Mouse (Mus musculus): ENCODE results near the gene Kif27.
"Not testable (repeated sequence)": the region's sequence is repeated elsewhere in the genome, so short reads cannot be mapped to it uniquely, and the experiment has no call there.

The Kif27 gene

GRCm38 (mm10) chr13:58358629-58359303 lies at the start of gene Kif27:
TSS of gene Kif27 (minus strand) at chr13:58359122.
- ATAC-seq (ENCODE audit: insufficient number of reproducible peaks, low FRiP score, low TSS enrichment) = peak; percentile 92

GRCm38 (mm10) chr13:58403243-58403642 lies 44.3 kb upstream of the Kif27 start, which contains the start of gene Hnrnpk:
TSS of gene Hnrnpk (minus strand) at chr13:58403343.
- ATAC-seq (ENCODE audit: insufficient number of reproducible peaks, low FRiP score, low TSS enrichment) = not testable (repeated sequence)

GRCm38 (mm10) chr13:58402744-58403110 lies 43.8 kb upstream of the Kif27 start:
- ATAC-seq (ENCODE audit: insufficient number of reproducible peaks, low FRiP score, low TSS enrichment) = peak; percentile 18

- ATAC-seq (ENCODE audit: insufficient number of reproducible peaks, low FRiP score, low TSS enrichment) = peak; percentile 92
Observed at GRCm38 (mm10) chr13:58402003-58402743, 43.3 kb upstream of the Kif27 start, which contains the start of gene Rmi1. TSS of gene Rmi1 (plus strand) at chr13:58402248.

- peak; percentile 58 for ATAC-seq (ENCODE audit: insufficient number of reproducible peaks, low FRiP score, low TSS enrichment)
Observed at GRCm38 (mm10) chr13:58401135-58402002, 42.4 kb upstream of the Kif27 start.

GRCm38 (mm10) chr13:58400576-58400975 lies 41.7 kb upstream of the Kif27 start:
- ATAC-seq (ENCODE audit: insufficient number of reproducible peaks, low FRiP score, low TSS enrichment) = no peak

- ATAC-seq (ENCODE audit: insufficient number of reproducible peaks, low FRiP score, low TSS enrichment) = no peak
Observed at GRCm38 (mm10) chr13:58397651-58398050, 38.7 kb upstream of the Kif27 start.

- ATAC-seq (ENCODE audit: insufficient number of reproducible peaks, low FRiP score, low TSS enrichment) = not testable (repeated sequence)
Observed at GRCm38 (mm10) chr13:58394392-58394791, 35.5 kb upstream of the Kif27 start.

GRCm38 (mm10) chr13:58389324-58389951 lies 30.5 kb upstream of the Kif27 start:
- ATAC-seq (ENCODE audit: insufficient number of reproducible peaks, low FRiP score, low TSS enrichment) = no peak

- no peak for ATAC-seq (ENCODE audit: insufficient number of reproducible peaks, low FRiP score, low TSS enrichment)
Observed at GRCm38 (mm10) chr13:58388379-58388778, 29.5 kb upstream of the Kif27 start.

- ATAC-seq (ENCODE audit: insufficient number of reproducible peaks, low FRiP score, low TSS enrichment) = no peak
Observed at GRCm38 (mm10) chr13:58387948-58388347, 29.0 kb upstream of the Kif27 start.

- no peak for ATAC-seq (ENCODE audit: insufficient number of reproducible peaks, low FRiP score, low TSS enrichment)
Observed at GRCm38 (mm10) chr13:58385547-58385920, 26.6 kb upstream of the Kif27 start.

GRCm38 (mm10) chr13:58384779-58385546 lies 26.0 kb upstream of the Kif27 start, which contains the start of gene 2210016F16Rik:
TSS of gene 2210016F16Rik (minus strand) at chr13:58385225.
- peak; percentile 75; the same call in 1 of the 2 replicates for ATAC-seq (ENCODE audit: insufficient number of reproducible peaks, low FRiP score, low TSS enrichment)

- ATAC-seq (ENCODE audit: insufficient number of reproducible peaks, low FRiP score, low TSS enrichment) = no peak
Observed at GRCm38 (mm10) chr13:58384371-58384770, 25.4 kb upstream of the Kif27 start.

- no peak for ATAC-seq (ENCODE audit: insufficient number of reproducible peaks, low FRiP score, low TSS enrichment)
Observed at GRCm38 (mm10) chr13:58373153-58373470, 14.2 kb upstream of the Kif27 start.

- ATAC-seq (ENCODE audit: insufficient number of reproducible peaks, low FRiP score, low TSS enrichment) = no peak
Observed at GRCm38 (mm10) chr13:58372278-58373152, 13.6 kb upstream of the Kif27 start.

GRCm38 (mm10) chr13:58368835-58369234 lies 9.9 kb upstream of the Kif27 start:
- ATAC-seq (ENCODE audit: insufficient number of reproducible peaks, low FRiP score, low TSS enrichment) = no peak

- no peak for ATAC-seq (ENCODE audit: insufficient number of reproducible peaks, low FRiP score, low TSS enrichment)
Observed at GRCm38 (mm10) chr13:58367641-58368040, 8.7 kb upstream of the Kif27 start.

- ATAC-seq (ENCODE audit: insufficient number of reproducible peaks, low FRiP score, low TSS enrichment) = no peak
Observed at GRCm38 (mm10) chr13:58366373-58366772, 7.5 kb upstream of the Kif27 start.
